Mouse (Mus musculus) olfactory bulb, adult 2 months (tissue): ENCODE results near the gene Ak9.

Experiments used
- CTCF ChIP-seq: fragments of 200-500 bp; IDR thresholded peaks from 2 replicates; pipeline ENCODE4 v1.5.1; 2012; ENCODE audit warnings: low read depth, mild to moderate bottlenecking, low read length, moderate library complexity; ENCODE audit not compliant: insufficient read depth
- POLR2A ChIP-seq: fragments of 200-500 bp; IDR thresholded peaks from 2 replicates; pipeline ENCODE4 v1.6.1; 2012; ENCODE audit warnings: mild to moderate bottlenecking, low read depth, low read length, moderate library complexity; ENCODE audit not compliant: insufficient read depth

GRCm38 (mm10) chr10:41482446-41482845, 178.7 kb downstream of the Ak9 start:
- no peak for TF ChIP-seq CTCF
- no peak for TF ChIP-seq POLR2A
